Mouse (Mus musculus): ENCODE measurements around the gene Stn1.
"Not testable (repeated sequence)": the region's sequence is repeated elsewhere in the genome, so short reads cannot be mapped to it uniquely, and the experiment has no call there.

- TF ChIP-seq CTCF (IDR thresholded peaks at IDR 0.05; ENCODE audit: borderline replicate concordance, insufficient read depth, low read depth, low read length); POLR2A (IDR thresholded peaks at IDR 0.05; ENCODE audit: borderline replicate concordance, insufficient read depth, low read length): not testable (repeated sequence)
These were observed 34.7 kb upstream of the Stn1 start for GRCm38 (mm10) chr19:47571981-47572380.
